Mouse (Mus musculus) cerebellum, adult 2 months (tissue): Measurements from ENCODE around the gene Tm9sf1. TPM values are rescaled to one million over a fixed set of nuclear protein-coding genes. Genes with fewer than 3 reads are reported as not detected.

Experiments
- DNase-seq, 2 experiments: peaks; one replicate each; pipeline ENCODE4 v3.0.0; 2021
- H3K27ac ChIP-seq: fragments of 200-500 bp; 2 replicates; pipeline ENCODE4 v1.5.1; 2012; ENCODE audit warnings: low read length, control low read depth, inconsistent platforms; ENCODE audit not compliant: insufficient read depth
- H3K27me3 ChIP-seq: fragments of 200-500 bp; 2 replicates; pipeline ENCODE4 v1.6.1; 2012; ENCODE audit warnings: inconsistent platforms, mild to moderate bottlenecking, low read length, moderate library complexity; ENCODE audit not compliant: control insufficient read depth, insufficient read depth
- H3K4me1 ChIP-seq: fragments of 200-500 bp; 2 replicates; pipeline ENCODE4 v1.6.1; 2011; ENCODE audit warnings: low read length; ENCODE audit not compliant: control insufficient read depth, insufficient read depth
- H3K4me3 ChIP-seq: fragments of 200-500 bp; replicated peaks from 2 replicates; pipeline ENCODE3; 2011; ENCODE audit warnings: mild to moderate bottlenecking, low read depth, low read length, control low read depth; ENCODE audit not compliant: insufficient read depth
- CTCF ChIP-seq: fragments of 200-500 bp; IDR thresholded peaks from 2 replicates; pipeline ENCODE4 v1.5.1; 2011; ENCODE audit warnings: low read depth, mild to moderate bottlenecking, control low read depth, low read length, moderate library complexity, borderline replicate concordance; ENCODE audit not compliant: insufficient read depth
- POLR2A ChIP-seq: fragments of 200-500 bp; IDR thresholded peaks from 2 replicates; pipeline ENCODE4 v1.6.1; 2011; ENCODE audit warnings: low read length, control low read depth, borderline replicate concordance; ENCODE audit not compliant: insufficient read depth
- WGBS: fragments of 180-500 bp; shearing (Covaris S2); methylation state at CpG from one replicate; pipeline ENCODE4 v1.1.7; 2018; 5-methylcytosine and 5-hydroxymethylcytosine counted together
- polyA plus RNA-seq: library from polyadenylated mRNA; depleted of rRNA; stranded (reverse); fragments of >200 nt; gene quantifications from 2 replicates; pipeline ENCODE4 v1.2.3, GENCODE M21; 2012; rRNA removed

Tm9sf1 gene
- polyA plus RNA-seq, 1 experiment: 35.3 TPM

DNA sequence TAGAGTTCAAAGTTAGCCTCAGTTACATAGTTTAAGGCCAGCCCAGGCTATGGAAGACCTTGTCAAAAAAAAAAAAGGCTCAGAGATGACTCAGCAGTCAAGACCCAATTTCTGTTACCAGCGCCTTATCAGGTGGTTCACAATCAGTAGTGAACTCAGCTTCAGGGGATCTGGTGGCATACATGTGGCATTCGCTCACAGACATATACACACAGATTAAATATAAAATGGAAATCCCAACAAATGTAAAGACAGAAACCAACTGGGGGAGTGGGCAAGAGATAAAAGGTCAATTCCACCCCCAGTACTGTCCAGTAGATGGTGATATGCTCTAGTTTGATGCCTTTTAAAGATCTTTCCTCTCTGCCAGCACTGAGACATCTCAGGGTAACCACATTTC is 57.5 kb downstream of the Tm9sf1 start:
- DNase-seq: no peak
- WGBS: 97% methylated on average over 2 of the region's 2 CpGs
- no peaks in the 10 kb centered on the region for H3K27me3 ChIP-seq
- no peak overlapping the region for H3K4me3 ChIP-seq
- TF ChIP-seq CTCF (no peak), POLR2A (no peak)
- H3K27ac ChIP-seq: no peak overlapping the region
- H3K4me1 ChIP-seq: peaks cover 3% of the 10 kb centered on the region; the same call in 1 of the 2 replicates

Other genes starting within 250 kb of the Tm9sf1 start
- gene Dhrs4, start 165.0 kb downstream of the Tm9sf1 start, polyA plus RNA-seq: 18.5 and 18.7 TPM in 2 replicates
- gene Carmil3, start 153.2 kb downstream of the Tm9sf1 start, polyA plus RNA-seq: 109 and 119 TPM in 2 replicates
- gene Cpne6, start 133.4 kb downstream of the Tm9sf1 start, polyA plus RNA-seq: 39.8 and 56.8 TPM in 2 replicates
- gene Nrl, start 118.8 kb downstream of the Tm9sf1 start, polyA plus RNA-seq: 0.33 and 0.56 TPM in 2 replicates
- 44.8 and 49.3 TPM in 2 replicates for gene Pck2, start 103.5 kb downstream of the Tm9sf1 start, polyA plus RNA-seq
- 115 and 127 TPM in 2 replicates for gene Dcaf11, start 83.8 kb downstream of the Tm9sf1 start, polyA plus RNA-seq
- gene A730061H03Rik, start 83.4 kb downstream of the Tm9sf1 start, polyA plus RNA-seq: 0.97 TPM in 2 replicates
- not detected in 2 replicates for gene Fitm1, start 68.2 kb downstream of the Tm9sf1 start, polyA plus RNA-seq
- gene Psme1, start 65.7 kb downstream of the Tm9sf1 start, polyA plus RNA-seq: 38.4 and 40.7 TPM in 2 replicates
- gene Emc9, start 58.5 kb downstream of the Tm9sf1 start, polyA plus RNA-seq: 90.9 and 92.8 TPM in 2 replicates
- 43.1 and 46.8 TPM in 2 replicates for gene Psme2, start 52.7 kb downstream of the Tm9sf1 start, polyA plus RNA-seq
- gene Rnf31, start 52.1 kb downstream of the Tm9sf1 start, polyA plus RNA-seq: 31.1 and 32.9 TPM in 2 replicates
- 18.4 and 20.3 TPM in 2 replicates for gene Irf9, start 40.2 kb downstream of the Tm9sf1 start, polyA plus RNA-seq
- gene Rec8, start 25.8 kb downstream of the Tm9sf1 start, polyA plus RNA-seq: 71.2 and 79.1 TPM in 2 replicates
- gene Ipo4, start 7.8 kb downstream of the Tm9sf1 start, polyA plus RNA-seq: 150 and 151 TPM in 2 replicates
- 4.9 and 5.6 TPM in 2 replicates for gene Gm49378, start 5.9 kb downstream of the Tm9sf1 start, polyA plus RNA-seq
- 0.40 and 0.61 TPM in 2 replicates for gene Tssk4, start 6.4 kb upstream of the Tm9sf1 start, polyA plus RNA-seq
- 44.8 and 44.9 TPM in 2 replicates for gene Mdp1, start 16.7 kb upstream of the Tm9sf1 start, polyA plus RNA-seq
- 29.2 and 29.6 TPM in 2 replicates for gene Gmpr2, start 28.1 kb upstream of the Tm9sf1 start, polyA plus RNA-seq
- 414 and 434 TPM in 2 replicates for gene Nedd8, start 28.3 kb upstream of the Tm9sf1 start, polyA plus RNA-seq
- 36.0 and 38.5 TPM in 2 replicates for gene Tinf2, start 38.0 kb upstream of the Tm9sf1 start, polyA plus RNA-seq
- gene Tgm1, start 70.1 kb upstream of the Tm9sf1 start, polyA plus RNA-seq: 0.07 and 0.08 TPM in 2 replicates
- 64.1 and 66.8 TPM in 2 replicates for gene Rabggta, start 78.5 kb upstream of the Tm9sf1 start, polyA plus RNA-seq
- 113 and 122 TPM in 2 replicates for gene Dhrs1, start 101.9 kb upstream of the Tm9sf1 start, polyA plus RNA-seq
- 10.7 and 10.8 TPM in 2 replicates for gene Nop9, start 101.9 kb upstream of the Tm9sf1 start, polyA plus RNA-seq
- gene Cideb, start 114.7 kb upstream of the Tm9sf1 start, polyA plus RNA-seq: 10.5 and 15.2 TPM in 2 replicates
- gene Ltb4r2, start 117.6 kb upstream of the Tm9sf1 start, polyA plus RNA-seq: 0.07 and 0.08 TPM in 2 replicates
- 0.33 and 0.36 TPM in 2 replicates for gene Ltb4r1, start 122.2 kb upstream of the Tm9sf1 start, polyA plus RNA-seq
- 4.0 and 4.1 TPM in 2 replicates for gene Adcy4, start 140.3 kb upstream of the Tm9sf1 start, polyA plus RNA-seq
- 0.39 and 0.60 TPM in 2 replicates for gene Ripk3, start 145.1 kb upstream of the Tm9sf1 start, polyA plus RNA-seq
- gene Nfatc4, start 179.3 kb upstream of the Tm9sf1 start, polyA plus RNA-seq: 1.5 and 1.7 TPM in 2 replicates
- 4.5 and 4.8 TPM in 2 replicates for gene Nynrin, start 210.2 kb upstream of the Tm9sf1 start, polyA plus RNA-seq
- 534 and 635 TPM in 2 replicates for gene Cbln3, start 240.6 kb upstream of the Tm9sf1 start, polyA plus RNA-seq
- gene Khnyn, start 241.1 kb upstream of the Tm9sf1 start, polyA plus RNA-seq: 47.4 and 52.8 TPM in 2 replicates